Mouse (Mus musculus) intestine, postnatal 0 days (tissue): ENCODE results near the gene Sgms1. TPM values are rescaled to one million over a fixed set of nuclear protein-coding genes. Genes with fewer than 3 reads are reported as not detected.
"Not testable (repeated sequence)": the region's sequence is repeated elsewhere in the genome, so short reads cannot be mapped to it uniquely, and the experiment has no call there.

Experiments
- ATAC-seq: fragments of 200-750 bp; cut with Nextera tagmentation; 2 replicates; pipeline ENCODE4 v1.8.0; 2017; ENCODE audit warnings: mild to moderate bottlenecking, moderate TSS enrichment, moderate library complexity
- H3K27ac ChIP-seq: fragments of 300-500 bp; sonication (generic); 2 replicates; pipeline ENCODE4 v1.5.1; 2014; ENCODE audit warnings: mild to moderate bottlenecking, low read depth, low read length, moderate library complexity
- H3K27me3 ChIP-seq: fragments of 300-500 bp; sonication (generic); replicated peaks from 2 replicates; pipeline ENCODE4 v1.6.1; 2014; ENCODE audit warnings: low read length, mixed read lengths; ENCODE audit not compliant: control insufficient read depth, insufficient read depth
- H3K36me3 ChIP-seq: fragments of 300-500 bp; sonication (generic); 2 replicates; pipeline ENCODE4 v1.6.1; 2014; ENCODE audit warnings: mild to moderate bottlenecking, moderate library complexity; ENCODE audit not compliant: control insufficient read depth, insufficient read depth
- H3K4me1 ChIP-seq: fragments of 300-500 bp; sonication (generic); replicated peaks from 2 replicates; pipeline ENCODE4 v1.6.1; 2014; ENCODE audit warnings: antibody characterized with exemption, low read length, mixed read lengths; ENCODE audit not compliant: control insufficient read depth, insufficient read depth
- H3K4me2 ChIP-seq: fragments of 300-500 bp; sonication (generic); replicated peaks from 2 replicates; pipeline ENCODE4 v1.6.1; 2014; ENCODE audit warnings: low read depth, mild to moderate bottlenecking, moderate library complexity
- H3K4me3 ChIP-seq: fragments of 300-500 bp; sonication (generic); 2 replicates; pipeline ENCODE4 v1.5.1; 2014; ENCODE audit warnings: low read depth, low read length
- H3K9ac ChIP-seq: fragments of 300-500 bp; sonication (generic); 2 replicates; pipeline ENCODE4 v1.6.1; 2014; ENCODE audit warnings: mild to moderate bottlenecking, low read depth, low read length
- H3K9me3 ChIP-seq: fragments of 300-500 bp; sonication (generic); 2 replicates; pipeline ENCODE4 v1.6.1; 2016; ENCODE audit warnings: mixed run types; ENCODE audit not compliant: control insufficient read depth
- CTCF ChIP-seq: sonication (generic); IDR thresholded peaks from 2 replicates; pipeline ENCODE4 v1.5.1; 2016; ENCODE audit warnings: low read depth, mild to moderate bottlenecking, control low read depth, antibody characterized with exemption, moderate library complexity
- WGBS: fragments of 180-500 bp; shearing (Covaris S2); extraction: QIAGEN DNeasy Blood & Tissue Kit; methylation state at CpG from one replicate; pipeline ENCODE4 v1.1.7; 2014; 5-methylcytosine and 5-hydroxymethylcytosine counted together
- polyA plus RNA-seq: library from polyadenylated mRNA; unstranded; fragments of >200 nt; fragmentation: Nextera tagmentation; extraction: Ambion mirVana; gene quantifications from 2 replicates; pipeline ENCODE4 v1.2.1, GENCODE M21; 2015

Gene Sgms1
- polyA plus RNA-seq, 1 experiment from 2014 or later, result 18.6 TPM

DNA sequence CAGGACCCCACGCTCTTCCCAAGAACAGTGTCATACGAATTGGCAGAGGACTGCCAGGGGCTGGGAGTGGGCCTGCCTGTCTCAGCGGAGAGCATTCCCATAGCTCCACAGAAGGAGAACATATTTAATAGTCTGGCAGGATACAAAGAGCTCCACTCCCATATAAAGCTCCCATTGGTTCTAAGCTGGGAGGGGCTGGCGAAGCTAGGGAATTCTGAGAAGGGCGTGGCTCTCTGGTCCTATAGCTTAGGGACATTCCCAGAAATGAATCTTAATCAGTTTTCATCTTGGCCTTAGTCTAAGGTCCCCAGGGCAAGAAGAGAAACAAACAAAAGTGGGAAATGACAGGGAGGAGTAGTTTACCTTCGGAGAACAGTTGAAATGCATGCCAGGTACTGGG, 247.1 kb downstream of the Sgms1 start:
- ATAC-seq, result no peak
- Histone ChIP-seq H3K4me1 (peaks cover 8% of the 10 kb centered on the region), H3K27ac (no peak overlapping the region), H3K4me2 (no peak overlapping the region), H3K27me3 (no peaks in the 10 kb centered on the region), H3K4me3 (no peak overlapping the region), H3K9ac (no peak overlapping the region), H3K9me3 (no peaks in the 10 kb centered on the region), H3K36me3 (0 out of 2 replicates have a peak, but pooled peaks cover 3% of the 10 kb centered on the region)
- 85% methylated on average over 6 of the region's 6 CpGs for WGBS
- no peak for TF ChIP-seq CTCF

GRCm38 (mm10) chr19:32138361-32139088, 251.0 kb downstream of the Sgms1 start:
- Histone ChIP-seq H3K9me3 (no peaks in the 10 kb centered on the region), H3K4me1 (peaks cover 17% of the 10 kb centered on the region), H3K9ac (no peak overlapping the region), H3K27ac (peak overlapping the region; percentile 61), H3K27me3 (no peaks in the 10 kb centered on the region), H3K4me2 (no peak overlapping the region), H3K36me3 (peaks cover 3% of the 10 kb centered on the region; the same call in 1 of the 2 replicates), H3K4me3 (no peak overlapping the region)
- peak; percentile 51 for ATAC-seq
- no peak for TF ChIP-seq CTCF
- WGBS, result 53% methylated on average over 14 of the region's 14 CpGs

DNA sequence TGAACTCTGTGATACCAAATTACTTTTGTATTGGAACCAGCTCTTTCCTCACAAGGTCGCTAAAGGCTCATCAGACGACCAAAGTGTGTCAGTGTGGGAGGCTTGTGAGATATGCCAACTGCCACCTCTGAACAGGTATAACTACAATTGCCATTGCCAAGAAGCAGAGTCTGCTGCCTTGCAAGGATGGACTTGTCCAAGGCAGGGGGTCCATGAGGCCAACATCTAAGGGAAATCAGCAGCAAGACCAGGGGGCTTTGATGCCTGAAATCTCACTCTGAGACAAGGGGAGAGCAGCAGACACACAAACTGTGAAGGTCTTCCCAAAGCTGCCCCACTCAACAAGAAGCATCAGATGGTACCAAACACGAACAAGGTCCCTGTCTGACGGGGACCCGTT, 251.6 kb downstream of the Sgms1 start:
- Histone ChIP-seq H3K27me3 (no peaks in the 10 kb centered on the region), H3K4me1 (peaks cover 17% of the 10 kb centered on the region), H3K4me2 (no peak overlapping the region), H3K9ac (no peak overlapping the region), H3K27ac (peak overlapping the region; percentile 61; the same call in 1 of the 2 replicates), H3K4me3 (no peak overlapping the region), H3K36me3 (peaks cover 3% of the 10 kb centered on the region; the same call in 1 of the 2 replicates), H3K9me3 (no peaks in the 10 kb centered on the region)
- no peak for TF ChIP-seq CTCF
- 74% methylated on average over 5 of the region's 5 CpGs for WGBS
- ATAC-seq, result no peak

DNA sequence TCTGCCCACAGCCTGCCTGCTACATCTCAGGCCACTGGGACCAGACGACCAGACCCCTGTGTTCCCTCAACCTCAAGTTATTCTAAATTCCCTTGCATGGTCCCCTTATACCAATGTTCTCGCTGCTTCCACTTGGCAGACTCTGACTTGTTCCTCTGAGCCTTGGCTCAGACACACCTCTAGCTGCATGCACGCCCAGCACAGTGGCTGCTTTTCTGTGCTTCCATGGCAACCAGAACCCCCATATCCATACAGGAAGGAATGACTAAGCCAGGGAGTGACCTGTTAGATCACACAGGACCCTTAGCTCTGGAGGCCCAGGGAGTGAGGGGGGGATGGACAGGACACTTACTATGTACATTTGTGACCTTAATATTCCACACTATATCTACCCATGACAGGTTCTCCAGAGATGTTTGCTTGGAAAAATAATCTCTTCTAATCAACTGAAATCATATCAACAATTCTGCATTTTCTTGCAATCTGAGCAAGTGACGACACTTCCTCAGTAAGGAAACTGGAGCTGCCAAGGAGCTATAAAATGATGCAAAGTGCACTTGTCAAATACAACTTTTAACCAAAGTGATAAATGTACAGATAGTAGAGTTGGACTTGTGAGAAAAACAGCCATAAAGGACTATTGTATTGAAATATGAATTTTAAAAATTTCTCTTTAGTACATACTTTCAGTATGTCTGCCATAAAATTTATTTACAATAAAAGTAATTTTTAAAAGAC, 252.5 kb downstream of the Sgms1 start:
- peaks cover 17% of the 10 kb centered on the region for H3K4me1 ChIP-seq
- no peak overlapping the region for H3K4me2 ChIP-seq
- ATAC-seq, result peak; percentile 81
- H3K36me3 ChIP-seq, result peaks cover 3% of the 10 kb centered on the region; the same call in 1 of the 2 replicates
- H3K27me3 ChIP-seq, result no peaks in the 10 kb centered on the region
- no peak overlapping the region for H3K27ac ChIP-seq
- 27% methylated on average over 4 of the region's 4 CpGs for WGBS
- TF ChIP-seq CTCF, result no peak
- no peaks in the 10 kb centered on the region for H3K9me3 ChIP-seq
- no peak overlapping the region for H3K9ac ChIP-seq
- H3K4me3 ChIP-seq, result no peak overlapping the region

DNA sequence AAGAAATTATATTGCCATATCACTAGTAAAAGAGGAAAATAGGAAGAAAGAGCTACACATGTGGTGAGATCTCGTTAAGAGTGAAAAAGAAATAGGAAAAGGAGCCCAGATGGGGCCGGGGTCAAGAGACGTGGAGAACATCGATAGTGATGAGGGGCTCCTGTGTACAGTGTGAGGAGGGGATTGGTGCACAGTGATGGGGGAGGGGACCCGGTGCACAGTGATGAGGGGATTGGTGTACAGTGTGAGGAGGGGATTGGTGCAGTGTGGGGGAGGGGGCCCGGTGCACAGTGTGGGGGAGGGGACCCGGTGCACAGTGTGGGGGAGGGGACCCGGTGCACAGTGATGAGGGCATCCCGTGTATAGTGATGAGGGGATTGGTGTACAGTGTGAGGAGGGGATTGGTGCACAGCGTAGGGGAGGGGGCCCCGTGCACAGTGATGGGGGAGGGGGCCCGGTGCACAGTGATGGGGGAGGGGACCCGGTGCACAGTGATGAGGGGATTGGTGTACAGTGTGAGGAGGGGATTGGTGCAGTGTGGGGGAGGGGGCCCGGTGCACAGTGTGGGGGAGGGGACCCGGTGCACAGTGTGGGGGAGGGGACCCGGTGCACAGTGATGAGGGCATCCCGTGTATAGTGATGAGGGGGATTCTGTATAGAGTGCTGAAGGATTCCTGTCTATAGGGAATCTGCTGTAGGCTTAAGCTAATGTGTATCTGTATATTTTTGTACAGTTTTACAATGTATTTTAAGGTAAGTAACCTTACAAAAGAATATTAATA, 257.6 kb downstream of the Sgms1 start:
- not testable (repeated sequence) for H3K36me3 ChIP-seq, ATAC-seq, H3K27ac ChIP-seq, H3K27me3 ChIP-seq, H3K4me3 ChIP-seq, H3K9ac ChIP-seq, H3K4me2 ChIP-seq, H3K9me3 ChIP-seq
- WGBS, result 91% methylated on average over 14 of the region's 17 CpGs
- H3K4me1 ChIP-seq, result peaks cover 11% of the 10 kb centered on the region

- Histone ChIP-seq H3K9ac (no peak overlapping the region), H3K4me2 (peak overlapping the region; percentile 7; the same call in 1 of the 2 replicates), H3K27me3 (no peaks in the 10 kb centered on the region), H3K4me3 (no peak overlapping the region), H3K36me3 (peaks cover 11% of the 10 kb centered on the region; the same call in 1 of the 2 replicates), H3K9me3 (no peaks in the 10 kb centered on the region), H3K27ac (peak overlapping the region; percentile 46; the same call in 1 of the 2 replicates), H3K4me1 (0 out of 2 replicates have a peak, but pooled peaks cover 4% of the 10 kb centered on the region)
- peak; percentile 76 for ATAC-seq
- TF ChIP-seq CTCF, result no peak
- 54% methylated on average over 8 of the region's 8 CpGs for WGBS
Observed at GRCm38 (mm10) chr19:32129281-32129680, 260.2 kb downstream of the Sgms1 start.
